Mouse (Mus musculus): Measurements from ENCODE around the gene Golph3. TPM values are rescaled to one million over a fixed set of nuclear protein-coding genes. Genes with fewer than 3 reads are reported as not detected.

Golph3 gene
- polyA plus RNA-seq, 2 experiments: 35.2 to 58.4 TPM

GRCm38 (mm10) chr15:12315996-12316395 lies 5.3 kb upstream of the Golph3 start:
- H3K4me1 ChIP-seq (replicated peaks; ENCODE audit: control insufficient read depth in 2 of 2, insufficient read depth in 2 of 2, low read length in 1 of 2): peaks cover 4 to 13% of the 10 kb centered on the region in 2 experiments; a peak in 3 of 4 replicates
- H3K9ac ChIP-seq (replicated peaks): no peak overlapping the region
- DNase-seq (ENCODE audit: low read depth in 3 of 3, low spot score in 3 of 3): no peak
- no peaks in the 10 kb centered on the region for H3K36me3 ChIP-seq (replicated peaks; ENCODE audit: control insufficient read depth, insufficient read depth, low read depth)
- 57% methylated on average over 2 of the region's 2 CpGs for WGBS (ENCODE audit: insufficient replicate concordance)
- no peak overlapping the region for H3K4me2 ChIP-seq (ENCODE audit: low read depth)
- no peaks in the 10 kb centered on the region for H3K9me3 ChIP-seq (ENCODE audit: control insufficient read depth, low read length)
- H3K27me3 ChIP-seq (ENCODE audit: control insufficient read depth, insufficient read depth, low read length): no peaks in the 10 kb centered on the region
- H3K27ac ChIP-seq: no peak overlapping the region
- no peak overlapping the region for H3K4me3 ChIP-seq (ENCODE audit: insufficient read depth in 1 of 2, low read depth in 2 of 2, low read length in 2 of 2)
- ATAC-seq (ENCODE audit: insufficient read depth): no peak
- TF ChIP-seq CTCF (IDR thresholded peaks at IDR 0.05; ENCODE audit: low read depth): no peak

- H3K4me2 ChIP-seq (ENCODE audit: low read depth): no peak overlapping the region
- H3K4me3 ChIP-seq (ENCODE audit: insufficient read depth in 1 of 2, low read depth in 2 of 2, low read length in 2 of 2): no peak overlapping the region
- TF ChIP-seq EP300 (IDR thresholded peaks at IDR 0.05; ENCODE audit: low read depth): no peak
- no peak for TF ChIP-seq CTCF (IDR thresholded peaks at IDR 0.05; ENCODE audit: low read depth)
- WGBS (ENCODE audit: insufficient replicate concordance): 24% methylated on average over 5 of the region's 5 CpGs
- DNase-seq (ENCODE audit: low read depth in 3 of 3, low spot score in 3 of 3) (no peak), ATAC-seq (ENCODE audit: insufficient read depth) (no peak)
- H3K36me3 ChIP-seq (replicated peaks; ENCODE audit: control insufficient read depth, insufficient read depth, low read depth): no peaks in the 10 kb centered on the region
- H3K4me1 ChIP-seq (replicated peaks; ENCODE audit: control insufficient read depth in 2 of 2, insufficient read depth in 2 of 2, low read length in 1 of 2): peaks cover 4 to 10% of the 10 kb centered on the region in 2 experiments; a peak in 3 of 4 replicates
- no peak overlapping the region for H3K27ac ChIP-seq
- H3K9ac ChIP-seq (replicated peaks): no peak overlapping the region
- no peaks in the 10 kb centered on the region for H3K9me3 ChIP-seq (ENCODE audit: control insufficient read depth, low read length)
- H3K27me3 ChIP-seq (ENCODE audit: control insufficient read depth, insufficient read depth, low read length): no peaks in the 10 kb centered on the region
Measured at GRCm38 (mm10) chr15:12317290-12317689, 4.0 kb upstream of the Golph3 start.

DNA sequence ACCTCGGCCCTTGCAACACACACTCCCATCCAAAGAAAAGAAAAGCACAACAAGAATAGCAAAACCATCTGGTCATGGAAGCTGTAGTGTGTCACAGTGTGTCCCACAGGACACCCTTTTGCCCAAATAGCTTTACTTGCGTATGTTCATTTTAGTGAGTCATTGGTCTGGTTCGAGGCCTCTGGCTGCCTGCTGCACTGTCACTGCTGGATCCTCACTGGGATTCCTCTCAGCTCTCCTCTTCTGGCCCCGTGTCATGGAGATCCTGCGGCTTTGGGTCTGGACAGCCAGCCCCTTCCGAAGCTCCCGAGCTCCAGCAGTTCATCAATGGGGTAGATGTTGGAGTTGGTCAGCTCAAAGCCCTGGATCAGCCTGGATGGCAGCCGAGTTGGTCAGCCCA lies 2.8 kb upstream of the Golph3 start:
- TF ChIP-seq CTCF (IDR thresholded peaks at IDR 0.05; ENCODE audit: low read depth) (no peak), EP300 (IDR thresholded peaks at IDR 0.05; ENCODE audit: low read depth) (no peak)

GRCm38 (mm10) chr15:12319889-12320288 lies 1.4 kb upstream of the Golph3 start:
- Histone ChIP-seq H3K27ac (no peak overlapping the region), H3K9ac (replicated peaks) (no peak overlapping the region), H3K4me1 (replicated peaks; ENCODE audit: control insufficient read depth in 2 of 2, insufficient read depth in 2 of 2, low read length in 1 of 2) (peaks cover 13 to 18% of the 10 kb centered on the region in 2 experiments), H3K27me3 (ENCODE audit: control insufficient read depth, insufficient read depth, low read length) (no peaks in the 10 kb centered on the region), H3K4me2 (ENCODE audit: low read depth) (peak overlapping the region; percentile 75), H3K4me3 (ENCODE audit: insufficient read depth in 1 of 2, low read depth in 2 of 2, low read length in 2 of 2) (no peak overlapping the region), H3K36me3 (replicated peaks; ENCODE audit: control insufficient read depth, insufficient read depth, low read depth) (no peaks in the 10 kb centered on the region), H3K9me3 (ENCODE audit: control insufficient read depth, low read length) (no peaks in the 10 kb centered on the region)
- DNase-seq (ENCODE audit: low read depth in 3 of 3, low spot score in 3 of 3) (no peak), ATAC-seq (ENCODE audit: insufficient read depth) (no peak)
- no peak for TF ChIP-seq CTCF (IDR thresholded peaks at IDR 0.05; ENCODE audit: low read depth)
- TF ChIP-seq EP300 (IDR thresholded peaks at IDR 0.05; ENCODE audit: low read depth): no peak
- 48% methylated on average over 5 of the region's 5 CpGs for WGBS (ENCODE audit: insufficient replicate concordance)

More for the DNA sequence above, 2.8 kb upstream of the Golph3 start:
- 77% methylated on average over 8 of the region's 8 CpGs for WGBS (ENCODE audit: insufficient replicate concordance)
- Histone ChIP-seq H3K27me3 (ENCODE audit: control insufficient read depth, insufficient read depth, low read length) (no peaks in the 10 kb centered on the region), H3K36me3 (replicated peaks; ENCODE audit: control insufficient read depth, insufficient read depth, low read depth) (no peaks in the 10 kb centered on the region), H3K4me3 (ENCODE audit: insufficient read depth in 1 of 2, low read depth in 2 of 2, low read length in 2 of 2) (no peak overlapping the region), H3K4me2 (ENCODE audit: low read depth) (no peak overlapping the region), H3K27ac (no peak overlapping the region), H3K4me1 (replicated peaks; ENCODE audit: control insufficient read depth in 2 of 2, insufficient read depth in 2 of 2, low read length in 1 of 2) (peaks cover 8 to 13% of the 10 kb centered on the region in 2 experiments), H3K9ac (replicated peaks) (no peak overlapping the region), H3K9me3 (ENCODE audit: control insufficient read depth, low read length) (no peaks in the 10 kb centered on the region)
- DNase-seq (ENCODE audit: low read depth in 3 of 3, low spot score in 3 of 3) (no peak), ATAC-seq (ENCODE audit: insufficient read depth) (no peak)

GRCm38 (mm10) chr15:12320441-12321090 lies 684 bp upstream of the Golph3 start:
- ATAC-seq (ENCODE audit: insufficient read depth): peak; percentile 31; the same call in 1 of the 2 replicates
- 2% methylated on average over 22 of the region's 22 CpGs for WGBS (ENCODE audit: insufficient replicate concordance)
- Histone ChIP-seq H3K27me3 (ENCODE audit: control insufficient read depth, insufficient read depth, low read length) (no peaks in the 10 kb centered on the region), H3K27ac (no peak overlapping the region; the same call in 1 of the 2 replicates), H3K9ac (replicated peaks) (peak overlapping the region; percentile 71), H3K36me3 (replicated peaks; ENCODE audit: control insufficient read depth, insufficient read depth, low read depth) (no peaks in the 10 kb centered on the region), H3K4me1 (replicated peaks; ENCODE audit: control insufficient read depth in 2 of 2, insufficient read depth in 2 of 2, low read length in 1 of 2) (peaks cover 13 to 16% of the 10 kb centered on the region in 2 experiments), H3K9me3 (ENCODE audit: control insufficient read depth, low read length) (no peaks in the 10 kb centered on the region), H3K4me2 (ENCODE audit: low read depth) (peak overlapping the region; percentile 75), H3K4me3 (ENCODE audit: insufficient read depth in 1 of 2, low read depth in 2 of 2, low read length in 2 of 2) (peak overlapping the region; percentile 76 to 95)
- DNase-seq (ENCODE audit: low read depth in 3 of 3, low spot score in 3 of 3): no peak
- TF ChIP-seq EP300 (IDR thresholded peaks at IDR 0.05; ENCODE audit: low read depth) (no peak), CTCF (IDR thresholded peaks at IDR 0.05; ENCODE audit: low read depth) (no peak)

All from liver, embryonic 14.5 days (tissue).